Mouse (Mus musculus): ENCODE data around the gene Mthfd1.

GRCm38 (mm10) chr12:76300367-76300766 is 45.3 kb downstream of the Mthfd1 start:
- TF ChIP-seq CTCF (conservative IDR thresholded peaks at IDR 0.05; ENCODE audit: low read length) (no peak), NANOG (IDR thresholded peaks at IDR 0.05; ENCODE audit: borderline replicate concordance, low read length) (no peak), POU5F1 (IDR thresholded peaks at IDR 0.05; ENCODE audit: borderline replicate concordance, low read length) (no peak)

All from E14TG2a.4 (cell line).